Mouse (Mus musculus) neural tube, embryonic 12.5 days (tissue): Measurements from ENCODE around the gene Fndc3a. TPM values are rescaled to one million over a fixed set of nuclear protein-coding genes. Genes with fewer than 3 reads are reported as not detected.

ENCODE experiments used
- ATAC-seq: fragments of 200-750 bp; cut with Nextera tagmentation; 2 replicates; pipeline ENCODE4 v1.8.0; 2017; ENCODE audit warnings: low read depth, mild to moderate bottlenecking, moderate TSS enrichment, moderate library complexity; ENCODE audit not compliant: low FRiP score
- H3K27ac ChIP-seq: fragments of 300-500 bp; sonication (generic); 2 replicates; pipeline ENCODE4 v1.5.1; 2016
- H3K27me3 ChIP-seq: fragments of 300-500 bp; sonication (generic); replicated peaks from 2 replicates; pipeline ENCODE4 v1.6.1; 2016; ENCODE audit warnings: mild to moderate bottlenecking
- H3K36me3 ChIP-seq: fragments of 300-500 bp; sonication (generic); 2 replicates; pipeline ENCODE4 v1.6.1; 2016; ENCODE audit warnings: mild to moderate bottlenecking
- H3K4me1 ChIP-seq: fragments of 300-500 bp; sonication (generic); 2 replicates; pipeline ENCODE4 v1.6.1; 2016
- H3K4me2 ChIP-seq: fragments of 300-500 bp; sonication (generic); replicated peaks from 2 replicates; pipeline ENCODE4 v1.6.1; 2016; ENCODE audit warnings: mild to moderate bottlenecking
- H3K4me3 ChIP-seq: fragments of 300-500 bp; sonication (generic); 2 replicates; pipeline ENCODE4 v1.5.1; 2016
- H3K9ac ChIP-seq: fragments of 300-500 bp; sonication (generic); 2 replicates; pipeline ENCODE4 v1.6.1; 2016; ENCODE audit warnings: mild to moderate bottlenecking
- H3K9me3 ChIP-seq: fragments of 300-500 bp; sonication (generic); 2 replicates; pipeline ENCODE4 v1.6.1; 2016; ENCODE audit warnings: mild to moderate bottlenecking
- WGBS: fragments of 180-500 bp; shearing (Covaris S2); methylation state at CpG from one replicate; pipeline ENCODE4 v1.1.7; 2016; 5-methylcytosine and 5-hydroxymethylcytosine counted together
- polyA plus RNA-seq: library from polyadenylated mRNA; unstranded; fragments of >200 nt; fragmentation: Nextera tagmentation; extraction: Ambion mirVana; gene quantifications from 2 replicates; pipeline ENCODE4 v1.2.1, GENCODE M21; 2016

Gene Fndc3a
- polyA plus RNA-seq, 1 experiment from 2014 or later, result 43.2 TPM

GRCm38 (mm10) chr14:72589415-72589814 is 120.4 kb downstream of the Fndc3a start:
- H3K4me1 ChIP-seq, result no peaks in the 10 kb centered on the region
- 96% methylated on average over 4 of the region's 4 CpGs for WGBS
- peaks cover 22% of the 10 kb centered on the region for H3K36me3 ChIP-seq

GRCm38 (mm10) chr14:72582979-72583378 is 126.8 kb downstream of the Fndc3a start:
- Histone ChIP-seq H3K9me3 (no peaks in the 10 kb centered on the region), H3K9ac (no peak overlapping the region), H3K4me3 (no peak overlapping the region), H3K36me3 (peaks cover 12% of the 10 kb centered on the region), H3K27ac (no peak overlapping the region), H3K4me1 (no peaks in the 10 kb centered on the region), H3K27me3 (no peaks in the 10 kb centered on the region), H3K4me2 (no peak overlapping the region)
- ATAC-seq, result no peak
- WGBS, result 68% methylated on average over 6 of the region's 6 CpGs

More at GRCm38 (mm10) chr14:72589415-72589814, 120.4 kb downstream of the Fndc3a start:
- Histone ChIP-seq H3K9me3 (no peaks in the 10 kb centered on the region), H3K27me3 (no peaks in the 10 kb centered on the region), H3K9ac (no peak overlapping the region), H3K4me2 (no peak overlapping the region), H3K4me3 (no peak overlapping the region), H3K27ac (no peak overlapping the region)
- ATAC-seq, result no peak

- Histone ChIP-seq H3K36me3 (peaks cover 7% of the 10 kb centered on the region; the same call in 1 of the 2 replicates), H3K4me1 (no peaks in the 10 kb centered on the region), H3K27me3 (no peaks in the 10 kb centered on the region), H3K9ac (no peak overlapping the region), H3K9me3 (no peaks in the 10 kb centered on the region), H3K27ac (no peak overlapping the region), H3K4me3 (no peak overlapping the region), H3K4me2 (no peak overlapping the region)
- 97% methylated on average over 3 of the region's 3 CpGs for WGBS
- ATAC-seq, result no peak
Observed at GRCm38 (mm10) chr14:72580991-72581390, 128.8 kb downstream of the Fndc3a start.

- 91% methylated on average over 3 of the region's 3 CpGs for WGBS
- Histone ChIP-seq H3K4me3 (no peak overlapping the region), H3K9ac (no peak overlapping the region), H3K27ac (no peak overlapping the region), H3K4me2 (no peak overlapping the region), H3K27me3 (no peaks in the 10 kb centered on the region), H3K36me3 (peaks cover 14% of the 10 kb centered on the region), H3K9me3 (no peaks in the 10 kb centered on the region), H3K4me1 (no peaks in the 10 kb centered on the region)
- ATAC-seq, result no peak
Observed at GRCm38 (mm10) chr14:72576283-72576682, 133.5 kb downstream of the Fndc3a start.

- Histone ChIP-seq H3K27me3 (no peaks in the 10 kb centered on the region), H3K36me3 (peaks cover 45% of the 10 kb centered on the region), H3K9me3 (no peaks in the 10 kb centered on the region), H3K9ac (no peak overlapping the region), H3K27ac (no peak overlapping the region), H3K4me2 (no peak overlapping the region), H3K4me1 (no peaks in the 10 kb centered on the region), H3K4me3 (no peak overlapping the region)
- 97% methylated on average over 1 of the region's 1 CpGs for WGBS
- ATAC-seq, result no peak
Observed at GRCm38 (mm10) chr14:72563941-72564340, 145.9 kb downstream of the Fndc3a start.

GRCm38 (mm10) chr14:72558795-72559194 is 151.0 kb downstream of the Fndc3a start:
- peaks cover 48% of the 10 kb centered on the region for H3K36me3 ChIP-seq
- ATAC-seq, result no peak
- H3K27me3 ChIP-seq, result no peaks in the 10 kb centered on the region
- no peaks in the 10 kb centered on the region for H3K9me3 ChIP-seq
- H3K4me3 ChIP-seq, result no peak overlapping the region
- no peak overlapping the region for H3K4me2 ChIP-seq
- no peaks in the 10 kb centered on the region for H3K4me1 ChIP-seq
- no peak overlapping the region for H3K27ac ChIP-seq
- no peak overlapping the region for H3K9ac ChIP-seq
- WGBS, result 87% methylated on average over 5 of the region's 5 CpGs

- no peak overlapping the region for H3K4me3 ChIP-seq
- no peak overlapping the region for H3K27ac ChIP-seq
- H3K9ac ChIP-seq, result no peak overlapping the region
- WGBS, result 72% methylated on average over 1 of the region's 1 CpGs
- no peaks in the 10 kb centered on the region for H3K4me1 ChIP-seq
- ATAC-seq, result no peak
- peaks cover 65% of the 10 kb centered on the region for H3K36me3 ChIP-seq
- H3K27me3 ChIP-seq, result no peaks in the 10 kb centered on the region
- no peak overlapping the region for H3K4me2 ChIP-seq
- H3K9me3 ChIP-seq, result no peaks in the 10 kb centered on the region
Observed at GRCm38 (mm10) chr14:72555846-72556245, 154.0 kb downstream of the Fndc3a start.

GRCm38 (mm10) chr14:72536392-72537017 is 173.3 kb downstream of the Fndc3a start:
- H3K27ac ChIP-seq, result no peak overlapping the region
- WGBS, result 93% methylated on average over 5 of the region's 5 CpGs
- no peak for ATAC-seq

GRCm38 (mm10) chr14:72533862-72534261 is 175.9 kb downstream of the Fndc3a start:
- peaks cover 24% of the 10 kb centered on the region for H3K27me3 ChIP-seq
- no peak for ATAC-seq
- no peak overlapping the region for H3K9ac ChIP-seq
- H3K4me1 ChIP-seq, result peaks cover 12% of the 10 kb centered on the region
- no peak overlapping the region for H3K4me3 ChIP-seq
- no peaks in the 10 kb centered on the region for H3K9me3 ChIP-seq
- peaks cover 1% of the 10 kb centered on the region; the same call in 1 of the 2 replicates for H3K36me3 ChIP-seq
- no peak overlapping the region for H3K4me2 ChIP-seq
- WGBS, result 79% methylated on average over 7 of the region's 7 CpGs
- no peak overlapping the region for H3K27ac ChIP-seq

More at GRCm38 (mm10) chr14:72536392-72537017, 173.3 kb downstream of the Fndc3a start:
- peaks cover 21% of the 10 kb centered on the region; the same call in 1 of the 2 replicates for H3K36me3 ChIP-seq
- H3K9ac ChIP-seq, result no peak overlapping the region
- H3K4me1 ChIP-seq, result peaks cover 12% of the 10 kb centered on the region
- no peaks in the 10 kb centered on the region for H3K9me3 ChIP-seq
- H3K4me2 ChIP-seq, result no peak overlapping the region
- no peak overlapping the region for H3K4me3 ChIP-seq
- peaks cover 17% of the 10 kb centered on the region for H3K27me3 ChIP-seq

- H3K4me1 ChIP-seq, result peaks cover 12% of the 10 kb centered on the region
- no peaks in the 10 kb centered on the region for H3K36me3 ChIP-seq
- peak overlapping the region; percentile 92 for H3K4me2 ChIP-seq
- no peak overlapping the region for H3K27ac ChIP-seq
- H3K9ac ChIP-seq, result peak overlapping the region; percentile 44
- peak overlapping the region; percentile 40 for H3K4me3 ChIP-seq
- 3% methylated on average over 54 of the region's 54 CpGs for WGBS
- peaks cover 24% of the 10 kb centered on the region for H3K27me3 ChIP-seq
- H3K9me3 ChIP-seq, result no peaks in the 10 kb centered on the region
- peak; percentile 77 for ATAC-seq
Observed at GRCm38 (mm10) chr14:72532028-72532917, 177.5 kb downstream of the Fndc3a start.

- 58% methylated on average over 1 of the region's 1 CpGs for WGBS
- Histone ChIP-seq H3K9ac (no peak overlapping the region), H3K36me3 (no peaks in the 10 kb centered on the region), H3K27ac (no peak overlapping the region), H3K4me2 (no peak overlapping the region), H3K4me3 (no peak overlapping the region), H3K27me3 (peaks cover 13% of the 10 kb centered on the region), H3K4me1 (peaks cover 5% of the 10 kb centered on the region), H3K9me3 (no peaks in the 10 kb centered on the region)
- no peak for ATAC-seq
Observed at GRCm38 (mm10) chr14:72527126-72527525, 182.7 kb downstream of the Fndc3a start.

GRCm38 (mm10) chr14:72519561-72519960 is 190.2 kb downstream of the Fndc3a start:
- H3K9me3 ChIP-seq, result no peaks in the 10 kb centered on the region
- no peak overlapping the region for H3K9ac ChIP-seq
- H3K36me3 ChIP-seq, result no peaks in the 10 kb centered on the region
- no peak for ATAC-seq
- H3K4me1 ChIP-seq, result no peaks in the 10 kb centered on the region
- no peak overlapping the region for H3K27ac ChIP-seq
- no peak overlapping the region for H3K4me3 ChIP-seq
- no peaks in the 10 kb centered on the region for H3K27me3 ChIP-seq
- H3K4me2 ChIP-seq, result no peak overlapping the region
- 64% methylated on average over 2 of the region's 2 CpGs for WGBS
